Mouse (Mus musculus): Measurements from ENCODE around the gene Mrps16.
A peak's percentile ranks its signal among the peaks of the same experiment; 100 is the strongest.

Gene Mrps16

DNA sequence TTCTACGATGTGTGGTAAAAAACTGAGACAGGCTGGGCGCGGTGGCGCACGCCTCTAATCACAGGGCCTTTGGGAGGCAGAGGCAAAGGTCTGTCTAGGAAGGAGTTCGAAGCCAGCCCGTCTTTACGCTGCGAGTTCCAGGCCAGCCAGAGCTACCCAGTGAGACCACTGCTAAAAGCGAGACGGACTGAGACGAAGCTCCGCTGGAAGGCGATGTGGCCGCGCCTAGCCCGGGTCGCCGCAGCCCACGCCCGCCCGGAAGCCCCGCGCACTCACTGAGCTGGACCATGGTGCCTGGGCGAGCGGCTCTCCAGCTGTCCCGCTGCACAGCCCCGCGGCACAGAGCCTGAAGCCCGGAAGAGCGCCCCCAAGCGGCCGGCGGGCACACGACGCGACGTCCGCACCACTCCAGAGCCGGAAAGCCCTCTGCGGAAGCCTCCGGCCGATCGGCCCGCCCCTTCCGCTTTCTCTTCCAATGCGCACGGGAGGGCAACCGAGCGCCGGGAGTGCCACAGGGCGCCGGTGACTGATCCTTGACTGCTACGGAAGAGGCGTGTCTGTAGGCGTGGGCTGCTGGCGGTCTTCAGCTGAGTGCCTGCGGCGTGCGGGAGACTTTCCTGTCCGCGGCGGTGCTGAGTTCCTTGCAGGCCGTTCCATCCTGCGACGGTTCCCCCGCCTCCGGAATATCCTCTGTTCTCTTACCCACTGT lies at the start of gene Mrps16:
Mrps16 (minus strand) TSS at position 430 of the 709 bp plus-strand sequence.
- peak; percentile 97 for DNase-seq

DNA sequence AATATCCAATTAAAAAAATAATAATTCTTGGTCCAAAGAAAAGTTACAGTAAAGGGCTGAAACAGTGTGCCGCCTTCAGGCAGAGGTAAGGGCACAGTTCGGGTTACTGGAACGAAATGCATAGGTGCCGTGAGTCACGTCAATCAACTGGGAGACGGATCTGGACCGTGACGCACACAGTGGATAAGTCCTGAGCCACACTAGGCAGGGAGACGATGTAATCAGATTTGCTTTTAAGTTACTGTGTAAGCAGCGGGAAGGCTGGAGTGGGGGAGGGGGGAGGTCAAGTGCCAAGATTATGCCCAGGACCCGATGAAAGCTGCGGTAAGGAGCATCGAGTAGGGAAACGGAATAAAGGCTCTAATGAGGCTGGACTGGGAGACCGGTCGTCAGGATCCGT lies 48.8 kb upstream of the Mrps16 start:
- DNase-seq = no peak

DNA sequence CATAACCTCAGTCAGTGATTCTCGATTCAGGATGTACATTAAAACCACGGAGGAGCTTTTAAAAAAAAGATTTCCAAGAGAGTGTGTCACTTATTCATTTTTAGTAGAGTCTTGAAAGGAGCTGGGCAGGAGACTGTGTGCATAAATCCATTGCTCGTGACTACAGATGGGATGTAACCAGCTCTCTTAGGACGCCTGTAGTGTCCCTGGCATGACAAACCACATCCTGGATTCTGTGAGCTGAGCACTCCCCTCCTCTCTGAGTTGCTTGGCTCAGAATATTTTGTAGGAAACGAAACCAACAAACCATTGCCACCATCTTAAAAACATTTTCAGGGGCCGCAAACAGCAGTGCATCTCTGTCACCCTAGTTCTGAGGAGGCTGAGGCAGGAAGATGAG lies 43.5 kb upstream of the Mrps16 start:
- no peak for DNase-seq

DNA sequence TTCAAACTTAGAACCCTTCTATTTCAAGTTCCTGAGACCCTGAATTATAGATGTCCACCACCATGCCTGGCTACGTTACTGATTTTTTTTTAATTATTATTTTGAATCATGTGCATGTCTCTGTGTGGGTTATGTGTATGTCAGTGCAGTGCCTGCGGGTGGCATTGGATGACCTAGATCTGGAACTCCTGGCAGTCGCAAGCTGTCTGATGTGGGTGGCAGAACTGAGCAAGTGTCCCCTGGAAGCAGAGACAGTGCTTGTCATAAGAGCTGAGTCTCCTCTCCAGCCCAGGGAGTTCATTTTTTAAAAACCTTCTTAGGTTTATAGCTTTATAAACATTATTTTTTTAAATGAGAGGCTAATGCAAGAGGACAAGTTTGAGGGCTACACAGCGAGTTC lies 39.0 kb upstream of the Mrps16 start:
- no peak for DNase-seq

DNA sequence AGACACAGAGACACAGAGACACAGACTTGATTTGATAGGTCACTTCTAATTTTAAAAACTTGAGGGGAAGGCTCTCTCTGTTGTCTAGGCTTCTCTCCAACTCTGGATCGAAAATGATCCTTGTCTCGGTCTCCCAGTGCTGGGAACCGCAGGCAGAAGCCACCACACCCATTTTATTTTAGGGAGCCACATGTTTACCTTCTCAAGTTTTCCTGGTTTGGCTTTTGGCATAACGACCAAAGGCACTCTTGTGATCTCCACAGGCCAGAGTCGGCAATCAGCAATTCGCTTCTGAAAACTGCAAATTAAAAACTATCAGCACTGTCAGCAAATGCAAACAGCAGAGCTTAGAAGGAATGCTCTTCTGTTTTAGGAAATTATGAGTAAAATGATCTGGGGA lies 38.3 kb upstream of the Mrps16 start:
- no peak for DNase-seq

DNA sequence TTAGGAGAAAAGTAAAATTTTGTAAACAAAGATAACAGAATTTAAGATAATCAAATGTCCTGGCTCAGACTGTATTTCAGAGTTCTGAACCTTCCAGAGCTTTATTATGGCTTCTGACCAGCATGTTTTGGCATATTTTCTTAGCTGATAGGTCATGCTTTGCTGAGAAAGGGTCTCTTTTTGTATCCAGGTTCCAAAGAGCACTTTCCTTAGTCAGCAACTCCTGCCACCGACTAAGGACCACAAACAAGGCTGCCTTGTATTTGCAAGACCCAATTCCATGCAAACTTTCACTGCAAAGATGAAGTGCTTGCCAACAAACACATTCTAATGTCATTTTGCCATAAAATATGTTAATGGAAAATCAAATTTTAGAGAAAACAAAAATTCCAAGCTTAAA lies 36.4 kb upstream of the Mrps16 start:
- no peak for DNase-seq

DNA sequence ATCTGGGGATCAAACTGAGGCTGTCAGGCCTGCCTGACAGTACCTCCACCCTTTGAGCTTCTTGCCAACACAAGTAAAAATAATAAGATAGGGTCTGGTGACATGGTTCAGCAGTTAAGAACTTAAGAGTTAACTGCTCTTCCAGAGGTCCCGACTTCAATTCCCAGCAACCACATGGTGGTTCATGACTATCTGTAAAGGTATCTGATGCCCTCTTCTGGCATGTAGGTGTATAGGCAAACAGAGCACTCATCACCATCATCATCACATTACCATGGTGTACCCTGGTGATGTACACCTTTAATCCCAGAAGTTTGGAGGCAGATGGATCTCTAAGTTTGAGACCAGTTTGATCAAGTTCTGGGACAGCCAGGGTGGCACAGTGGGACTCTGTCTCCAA lies 35.2 kb upstream of the Mrps16 start:
- DNase-seq = no peak

DNA sequence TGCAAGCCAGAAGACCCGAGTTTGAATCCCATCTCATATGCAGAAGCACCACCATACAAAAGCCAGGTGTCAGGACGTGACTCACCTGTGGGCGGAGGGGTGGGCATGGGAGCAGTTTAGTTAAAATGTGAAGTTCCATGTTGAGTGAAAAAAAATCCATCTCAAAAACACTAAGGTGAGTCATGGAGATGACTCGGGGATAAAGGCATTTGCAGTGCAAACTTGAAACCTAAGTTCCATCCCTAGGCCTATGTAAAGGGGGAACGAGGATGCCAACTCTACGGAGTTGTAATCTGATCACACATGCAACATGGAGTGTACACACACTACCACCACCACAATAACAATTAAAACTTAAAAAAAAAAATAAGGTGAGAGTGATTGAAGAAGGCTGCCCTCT lies 29.6 kb upstream of the Mrps16 start:
- DNase-seq = no peak

DNA sequence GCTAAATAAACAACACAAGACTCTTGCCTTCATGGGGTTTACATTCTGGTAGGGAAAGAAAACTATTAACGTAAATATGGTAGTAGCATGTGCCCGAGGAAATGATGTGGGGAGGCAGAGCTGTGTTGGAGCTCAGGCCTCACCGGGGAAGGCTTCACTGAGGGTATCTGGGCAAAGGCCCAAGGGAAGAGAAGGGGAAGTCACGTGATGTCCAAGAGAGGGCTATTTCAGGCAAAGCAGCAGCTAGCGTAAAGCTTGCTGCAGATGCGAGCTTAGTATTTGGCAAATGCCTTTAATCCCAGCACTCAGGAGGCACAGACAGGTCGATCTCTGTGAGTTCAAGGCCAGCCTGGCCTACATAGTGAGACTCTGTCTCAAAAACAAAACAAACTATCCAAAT lies 28.8 kb upstream of the Mrps16 start:
- DNase-seq = no peak

DNA sequence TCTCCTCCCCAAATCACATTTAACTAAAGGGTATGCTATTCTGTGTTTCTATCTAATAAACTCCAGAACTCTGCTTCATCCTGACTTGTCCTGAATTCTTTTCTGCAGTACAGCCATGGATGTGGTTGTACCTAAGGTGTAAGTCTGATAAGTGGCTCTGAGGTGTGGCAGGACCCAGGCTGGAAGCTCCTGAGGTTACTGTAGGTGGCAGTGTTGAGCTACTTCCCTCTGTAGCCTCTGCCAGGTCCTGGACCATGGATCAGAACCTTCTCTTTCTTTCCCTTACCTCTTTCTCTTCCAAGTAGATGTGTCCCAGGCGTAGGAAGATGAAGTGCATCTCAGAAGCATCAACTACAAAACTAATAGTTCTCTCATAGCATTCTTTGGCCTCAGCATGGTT lies 6.6 kb upstream of the Mrps16 start:
- DNase-seq = peak; percentile 46

DNA sequence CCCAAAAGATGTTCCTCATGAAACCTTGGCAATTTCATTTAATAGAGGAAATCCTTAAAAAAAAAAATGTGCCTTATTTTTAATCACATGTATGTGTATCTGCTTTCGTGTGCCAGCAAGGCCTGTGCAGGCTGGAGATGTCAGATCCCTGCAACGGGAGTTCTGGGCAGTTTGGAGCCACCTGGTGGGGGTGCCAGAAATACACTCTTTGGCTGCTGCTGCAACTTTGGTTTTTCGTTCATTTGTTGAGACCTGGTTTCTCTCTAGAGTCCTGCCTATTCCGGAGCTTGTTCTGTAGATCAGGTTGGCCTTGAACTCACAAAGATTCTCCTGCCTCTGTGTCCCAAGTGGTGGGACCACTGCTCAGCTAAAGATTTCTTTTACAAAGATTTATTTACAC lies 5.4 kb upstream of the Mrps16 start:
- peak; percentile 37 for DNase-seq

DNA sequence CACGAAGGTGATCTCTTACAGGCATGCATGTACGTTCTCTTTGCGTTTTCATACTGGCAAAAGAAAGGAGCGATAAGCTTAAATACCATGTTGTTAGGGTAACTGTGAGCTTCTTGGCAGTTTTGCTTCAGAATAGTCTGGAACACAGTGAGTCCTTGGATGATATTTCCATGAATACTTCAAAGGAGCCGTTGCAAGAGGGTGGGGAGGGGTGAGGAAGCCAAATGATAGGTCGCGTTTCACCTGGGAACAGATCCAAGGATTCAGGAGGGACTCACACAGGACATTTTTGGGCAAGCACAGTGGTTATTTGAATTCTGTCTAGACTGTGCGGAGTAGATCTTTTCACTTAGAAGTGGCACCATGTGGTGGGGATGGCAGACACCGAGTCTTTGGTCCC lies 3.8 kb upstream of the Mrps16 start:
- DNase-seq = no peak

DNA sequence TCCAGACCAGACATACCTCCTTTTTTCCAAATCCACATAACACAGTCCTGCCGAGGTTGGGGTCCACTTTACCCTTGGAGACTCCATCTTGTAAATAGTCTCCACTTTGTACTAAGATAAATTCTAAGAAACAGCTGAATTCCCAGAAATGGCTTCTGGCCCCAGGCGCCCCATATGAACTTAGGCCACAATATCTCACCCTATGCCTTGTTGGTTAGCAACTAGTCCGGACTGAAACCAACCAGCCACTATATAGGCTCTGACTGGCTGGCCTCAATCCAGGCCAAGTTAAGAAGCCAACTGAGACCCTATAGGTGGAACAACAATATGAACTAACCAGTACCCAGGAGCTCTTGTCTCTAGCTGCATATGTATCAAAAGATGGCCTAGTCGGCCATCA lies 1.1 kb downstream of the Mrps16 start:
- DNase-seq = no peak

DNA sequence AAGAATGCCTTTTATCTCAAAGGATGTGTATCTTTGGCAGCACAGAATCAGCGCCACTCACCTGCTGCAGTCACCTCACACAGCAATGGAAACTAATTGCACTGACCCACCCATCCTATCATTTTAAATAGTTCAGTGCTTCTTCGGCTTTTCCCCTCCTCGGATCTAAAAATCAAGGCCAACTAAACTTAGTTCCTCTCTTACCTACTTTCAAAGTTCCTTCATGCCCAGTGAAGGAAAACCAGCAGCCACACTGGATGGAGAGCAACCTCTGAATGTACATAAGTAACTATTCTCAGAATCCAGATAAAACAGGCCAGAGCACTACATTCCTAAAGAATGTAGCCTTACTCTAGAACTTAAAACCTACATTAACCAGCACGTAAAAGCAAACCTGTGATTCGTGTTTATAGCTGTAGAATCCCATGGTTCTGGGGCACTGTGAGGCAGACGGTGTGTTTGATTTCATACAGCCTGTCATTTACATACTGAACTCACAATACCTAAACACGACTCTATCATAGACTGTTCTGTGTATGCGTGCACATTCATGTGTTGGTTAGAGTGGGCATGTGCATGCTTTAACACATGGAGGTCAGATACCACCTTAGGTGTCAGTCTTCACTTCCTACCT lies 3.9 kb downstream of the Mrps16 start:
- no peak for DNase-seq

DNA sequence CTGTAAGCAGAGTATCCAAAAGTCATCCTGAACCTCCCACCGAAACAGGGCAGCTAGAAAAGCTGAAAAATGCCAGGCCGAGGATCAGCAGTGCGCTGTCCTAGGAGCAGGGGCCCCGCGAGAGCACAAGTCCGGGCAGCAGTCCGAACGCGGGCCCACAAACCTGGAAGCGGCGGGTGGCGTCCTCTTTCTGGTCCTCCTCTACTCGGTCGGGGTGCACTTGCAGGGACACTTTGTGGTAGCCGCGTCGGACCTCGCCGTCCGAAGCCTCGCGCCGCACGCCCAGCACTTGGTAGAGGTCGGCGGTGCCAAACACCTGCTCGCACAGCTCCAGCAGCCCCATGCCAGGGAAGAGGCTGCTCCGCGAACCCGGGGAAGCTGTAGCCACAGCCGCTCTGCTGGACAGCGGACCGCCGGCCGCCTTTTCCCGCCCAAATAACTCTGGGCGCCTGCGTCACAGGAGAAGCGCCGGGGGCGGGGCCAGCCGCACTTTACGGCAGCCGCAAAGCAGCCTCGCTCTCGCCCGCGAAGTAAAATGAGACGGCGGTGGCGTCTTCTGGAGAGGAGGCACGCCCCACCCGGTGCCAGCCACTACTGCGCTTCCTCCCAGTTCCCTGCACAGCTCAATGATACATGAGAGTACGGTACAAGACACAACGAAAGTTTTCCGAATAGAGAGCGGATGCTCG lies 4.8 kb downstream of the Mrps16 start, which contains the start of gene Dnajc9:
Dnajc9 (minus strand) TSS at position 470 of the 689 bp plus-strand sequence.
- peak; percentile 96 for DNase-seq

DNA sequence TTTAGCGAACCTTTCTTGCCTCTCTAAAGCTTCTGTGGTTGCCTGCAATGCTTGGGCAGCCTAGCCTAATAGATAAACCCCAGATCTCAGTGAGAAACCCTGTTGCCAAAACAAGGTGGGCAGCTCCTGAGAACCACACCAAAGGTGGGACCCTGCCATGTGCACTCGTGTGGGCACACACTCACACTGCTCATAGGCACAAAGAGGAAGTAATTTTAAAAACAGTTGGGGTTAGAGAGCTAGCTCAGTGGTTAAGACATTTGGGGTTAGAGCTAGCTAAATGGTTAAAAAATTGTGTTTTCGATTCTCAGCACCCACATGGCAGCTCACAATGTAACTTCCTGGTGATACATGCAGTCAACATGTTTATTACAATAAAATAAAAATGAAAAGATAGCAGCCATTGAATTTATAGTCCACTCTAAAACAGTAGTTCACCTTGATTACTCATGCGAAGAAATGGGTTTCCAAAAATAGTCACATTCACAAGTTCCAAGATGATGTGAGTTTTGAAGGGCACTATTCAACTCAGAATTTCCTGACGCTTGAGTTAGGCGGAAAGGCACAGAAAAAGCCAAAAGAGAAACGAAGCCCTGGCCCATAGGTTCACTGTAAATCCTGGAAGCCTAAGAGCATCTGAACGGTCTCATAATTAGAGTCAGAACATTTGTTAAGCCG lies 13.5 kb downstream of the Mrps16 start:
- no peak for DNase-seq

DNA sequence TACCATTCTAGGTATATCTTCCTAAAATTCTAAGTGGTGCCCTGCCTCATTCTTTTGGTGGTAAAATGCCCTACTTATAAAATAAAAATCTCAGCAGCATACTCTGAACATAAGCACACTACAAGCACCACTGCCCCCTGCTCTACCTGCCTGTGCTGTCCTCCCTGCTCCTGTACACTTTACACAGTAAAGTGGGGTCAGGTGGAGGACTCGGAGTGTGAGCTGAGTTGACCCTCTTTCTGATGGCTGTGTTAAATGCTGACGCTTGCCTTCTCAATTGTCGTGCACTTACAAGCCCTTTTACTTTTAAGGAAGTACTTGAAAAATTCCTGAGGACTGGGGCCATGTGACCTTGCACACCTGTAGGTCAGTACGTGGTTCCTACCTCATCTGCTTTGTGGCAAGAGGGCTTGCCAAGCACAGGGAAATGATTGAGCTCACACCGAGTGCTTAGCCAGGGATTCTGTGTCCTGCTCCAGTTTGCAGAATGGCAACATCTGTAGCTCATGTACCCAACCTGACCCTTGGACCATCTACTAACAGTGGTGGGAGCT lies 14.3 kb downstream of the Mrps16 start:
- no peak for DNase-seq

DNA sequence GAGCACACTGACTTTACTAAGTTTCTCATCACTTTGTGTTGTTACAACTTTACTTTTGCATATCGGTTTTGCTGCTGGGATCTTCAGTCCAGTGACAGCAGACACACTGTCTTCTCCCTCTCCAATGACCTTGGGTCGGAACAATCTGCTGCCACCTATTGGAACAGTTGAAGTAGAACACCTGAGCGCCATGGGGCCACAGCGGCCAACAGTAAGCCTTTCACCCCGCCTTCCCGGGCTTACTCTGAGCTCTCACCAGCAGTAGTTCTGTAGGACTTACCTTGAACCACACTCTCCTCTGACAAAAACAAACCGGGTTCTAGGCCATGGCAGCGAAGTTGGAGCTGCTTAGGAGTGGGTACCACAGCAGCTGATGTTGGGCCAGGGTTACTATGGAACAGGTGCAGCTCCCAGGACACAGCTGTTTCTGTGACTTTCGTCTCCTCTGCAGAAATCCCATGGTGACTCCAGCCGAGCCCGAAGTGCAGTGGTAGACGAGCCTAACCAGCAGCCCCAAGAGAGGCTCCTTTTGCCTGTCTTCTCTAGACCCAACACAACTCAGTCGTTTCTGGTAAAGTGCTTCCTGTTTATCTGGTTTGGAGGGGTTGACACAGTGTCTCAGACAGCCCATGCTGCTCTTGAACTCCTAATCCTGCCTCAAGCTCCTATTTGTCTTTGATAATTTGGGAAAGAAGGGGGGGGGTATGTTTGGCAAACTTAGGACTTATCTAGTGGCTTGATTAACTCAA lies 14.9 kb downstream of the Mrps16 start:
- DNase-seq = peak; percentile 60

DNA sequence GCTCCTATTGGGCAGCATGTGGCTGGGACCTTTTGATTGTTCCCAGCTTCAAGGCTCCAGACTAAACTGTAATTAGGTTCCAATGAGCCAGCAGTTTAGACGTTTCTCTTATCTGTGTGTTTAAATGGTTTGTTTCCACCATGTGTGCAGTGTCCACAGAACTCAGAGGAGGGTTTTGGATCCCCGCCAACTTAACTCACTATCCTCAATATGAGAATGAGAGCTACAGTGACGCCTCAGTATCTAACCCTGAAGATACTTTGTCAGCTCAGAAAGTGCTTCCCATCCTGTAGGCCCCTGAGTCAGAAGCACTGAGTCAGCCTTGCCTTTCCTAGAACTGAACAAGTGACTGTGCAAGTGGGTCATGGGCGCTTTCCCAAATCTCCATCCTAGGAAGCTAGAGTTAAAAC lies 16.3 kb downstream of the Mrps16 start:
- DNase-seq = peak; percentile 23

DNA sequence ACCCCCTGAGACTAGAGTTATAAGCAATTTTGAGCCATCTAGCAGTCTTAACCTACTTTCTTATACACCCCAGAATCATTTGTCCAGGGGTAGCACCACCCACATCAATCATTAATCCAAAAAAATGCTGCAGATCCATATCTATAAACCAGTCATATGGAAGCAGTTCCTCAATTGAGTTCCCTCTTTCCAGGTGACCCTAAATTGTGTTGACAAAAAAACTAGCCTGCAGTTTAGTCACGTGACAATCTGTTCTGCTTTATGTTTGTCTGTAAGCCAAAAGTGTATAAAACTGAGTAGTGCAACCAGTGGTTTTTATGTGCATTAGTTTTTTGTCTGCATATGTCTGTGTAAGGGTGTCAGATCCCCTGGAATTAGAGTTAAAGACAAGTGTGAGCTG lies 21.6 kb downstream of the Mrps16 start:
- no peak for DNase-seq

DNA sequence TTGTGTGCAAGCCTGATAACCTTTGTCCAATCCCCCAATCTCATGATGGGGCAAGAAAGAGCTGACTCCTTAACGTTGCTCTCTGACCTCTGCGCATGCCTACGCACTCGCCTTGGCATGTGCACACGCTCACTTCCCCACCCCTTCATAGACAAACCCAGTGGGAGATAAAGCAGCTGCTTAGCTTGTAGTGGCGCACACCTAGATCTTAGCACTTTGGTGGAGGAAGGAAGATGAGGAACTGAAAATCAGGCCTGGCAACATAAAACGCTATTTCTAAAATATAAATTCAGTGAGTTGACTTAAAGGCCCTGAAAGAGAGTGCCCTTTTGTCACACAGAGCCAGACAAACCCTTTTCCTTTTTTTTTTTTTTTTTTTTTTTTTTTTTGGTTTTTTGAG lies 22.6 kb downstream of the Mrps16 start:
- no peak for DNase-seq

DNA sequence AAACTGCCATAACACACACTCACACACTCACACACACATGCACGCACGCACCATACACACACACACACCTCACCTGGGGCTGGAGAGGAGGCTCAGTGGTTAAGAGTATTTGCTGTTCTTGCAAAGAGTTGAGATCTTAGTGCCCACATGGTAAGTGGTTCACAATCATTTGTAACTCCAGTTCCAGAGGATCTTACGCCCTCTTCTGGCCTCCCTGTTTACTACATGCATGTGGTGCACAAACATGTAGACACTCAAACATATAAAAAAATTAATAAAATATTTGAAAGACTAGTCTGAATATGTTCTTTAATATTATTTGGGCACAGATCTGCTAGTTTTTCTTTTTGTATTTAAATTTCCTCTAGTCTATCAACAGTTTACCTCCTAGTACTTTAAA lies 25.2 kb downstream of the Mrps16 start:
- no peak for DNase-seq

DNA sequence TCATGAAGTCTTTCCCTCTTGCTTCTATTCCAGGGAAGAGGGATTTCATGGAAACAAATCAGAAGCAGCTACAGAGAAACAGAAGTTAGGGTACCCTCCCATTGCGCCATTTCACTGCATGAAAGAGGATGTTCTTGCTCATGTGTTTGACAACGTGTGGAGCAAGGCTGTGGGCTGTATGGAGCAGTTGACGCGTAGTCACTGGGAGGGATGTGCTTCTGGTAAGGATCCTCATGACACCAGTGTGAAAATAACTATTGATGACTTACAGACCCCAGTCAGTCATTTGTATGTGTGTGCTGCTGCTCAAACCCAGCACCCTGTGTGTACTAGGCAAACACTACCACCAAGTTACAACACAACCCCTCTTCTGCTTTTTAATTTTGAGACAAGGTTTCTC lies 30.2 kb downstream of the Mrps16 start:
- DNase-seq = no peak

Data from liver (tissue).